Mouse (Mus musculus): ENCODE data around the gene Rnf187.

GRCm38 (mm10) chr11:58929641-58930040, 9.1 kb downstream of the Rnf187 start:
- TF ChIP-seq CTCF (IDR thresholded peaks at IDR 0.05; ENCODE audit: low read depth), result no peak
- no peak for TF ChIP-seq EP300 (IDR thresholded peaks at IDR 0.05; ENCODE audit: low read depth)

All from liver, embryonic 14.5 days (tissue).